Mouse (Mus musculus): ENCODE data around the gene Ptn. TPM values are rescaled to one million over a fixed set of nuclear protein-coding genes. Genes with fewer than 3 reads are reported as not detected.

The Ptn gene
- polyA plus RNA-seq, 1 experiment from 2014 or later, result 134 TPM

DNA sequence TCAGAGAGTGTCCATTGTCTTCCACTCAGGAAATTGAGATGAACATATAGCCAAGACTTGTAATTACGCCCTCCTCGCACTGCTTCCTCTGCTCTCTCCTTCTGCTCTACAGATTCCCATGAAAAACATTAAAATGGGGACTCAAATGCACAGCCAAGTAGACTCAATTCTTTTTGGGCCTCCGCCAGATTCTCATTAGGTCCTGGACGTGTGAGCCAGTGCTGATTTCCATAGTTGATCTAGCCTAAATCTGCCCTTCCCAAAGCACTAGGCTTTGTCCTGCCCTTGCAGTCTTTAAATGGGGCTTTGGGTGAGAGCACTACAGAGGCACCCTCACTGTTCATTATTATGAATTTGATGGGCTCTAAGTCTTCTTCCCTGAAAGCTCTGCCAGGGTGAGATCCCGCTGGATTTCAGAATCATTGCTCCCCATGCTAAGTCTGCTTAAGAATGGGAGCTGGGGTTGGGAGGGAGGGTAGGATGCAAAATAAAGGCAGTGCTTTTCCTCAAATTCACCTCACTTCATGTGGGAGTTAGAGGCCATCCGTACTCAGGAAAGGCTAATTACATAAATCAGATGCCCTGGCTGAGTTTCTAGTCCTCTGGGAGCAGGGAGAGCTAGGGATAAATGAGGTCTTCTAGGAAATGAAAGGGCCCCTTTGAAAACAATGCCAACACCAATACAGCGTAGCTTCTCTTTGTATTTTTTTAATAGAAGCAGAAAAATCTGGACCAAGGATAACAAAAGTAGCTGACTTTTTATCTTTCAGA is 32.3 kb downstream of the Ptn start:
- no peaks in the 10 kb centered on the region for H3K36me3 ChIP-seq (ENCODE audit: control insufficient read depth, insufficient read depth, low read length)
- no peak for ATAC-seq (ENCODE audit: low read depth)
- 59% methylated on average over 7 of the region's 7 CpGs for WGBS
- no peaks in the 10 kb centered on the region for H3K9me3 ChIP-seq (ENCODE audit: control insufficient read depth, low read length)
- no peaks in the 10 kb centered on the region for H3K27me3 ChIP-seq (ENCODE audit: control insufficient read depth, insufficient read depth, low read depth, low read length)
- H3K4me3 ChIP-seq (ENCODE audit: low read length), result no peak overlapping the region
- H3K4me1 ChIP-seq (replicated peaks; ENCODE audit: control insufficient read depth, insufficient read depth, low read length), result peaks cover 6% of the 10 kb centered on the region; the same call in 1 of the 2 replicates
- no peak overlapping the region for H3K4me2 ChIP-seq (ENCODE audit: low read depth, low read length)
- H3K27ac ChIP-seq (ENCODE audit: low read length), result no peak overlapping the region
- no peak overlapping the region for H3K9ac ChIP-seq (ENCODE audit: low read length)

DNA sequence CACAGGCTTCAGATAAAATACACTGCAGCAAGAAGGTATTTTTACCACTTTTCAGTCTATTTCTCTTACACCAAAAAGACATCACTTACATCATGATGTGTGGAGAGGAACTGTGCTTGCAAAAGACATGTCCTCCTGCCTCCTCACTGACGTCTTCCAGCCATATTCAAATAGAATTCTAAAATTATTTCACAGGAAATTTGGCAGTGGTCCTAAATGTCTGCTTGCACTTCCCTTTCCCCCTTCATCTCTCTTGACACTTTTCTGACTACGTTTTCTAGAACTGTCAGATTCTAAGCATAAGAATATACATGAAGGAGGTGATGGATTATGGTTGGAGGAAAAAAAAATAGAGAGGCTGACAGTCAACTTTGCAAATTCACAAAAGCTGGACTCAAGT is 33.0 kb downstream of the Ptn start:
- Histone ChIP-seq H3K4me1 (replicated peaks; ENCODE audit: control insufficient read depth, insufficient read depth, low read length) (peaks cover 6% of the 10 kb centered on the region; the same call in 1 of the 2 replicates), H3K36me3 (ENCODE audit: control insufficient read depth, insufficient read depth, low read length) (no peaks in the 10 kb centered on the region), H3K4me2 (ENCODE audit: low read depth, low read length) (no peak overlapping the region), H3K27me3 (ENCODE audit: control insufficient read depth, insufficient read depth, low read depth, low read length) (no peaks in the 10 kb centered on the region), H3K27ac (ENCODE audit: low read length) (no peak overlapping the region), H3K4me3 (ENCODE audit: low read length) (no peak overlapping the region), H3K9ac (ENCODE audit: low read length) (no peak overlapping the region), H3K9me3 (ENCODE audit: control insufficient read depth, low read length) (no peaks in the 10 kb centered on the region)
- 24% methylated on average over 2 of the region's 2 CpGs for WGBS
- no peak for ATAC-seq (ENCODE audit: low read depth)

DNA sequence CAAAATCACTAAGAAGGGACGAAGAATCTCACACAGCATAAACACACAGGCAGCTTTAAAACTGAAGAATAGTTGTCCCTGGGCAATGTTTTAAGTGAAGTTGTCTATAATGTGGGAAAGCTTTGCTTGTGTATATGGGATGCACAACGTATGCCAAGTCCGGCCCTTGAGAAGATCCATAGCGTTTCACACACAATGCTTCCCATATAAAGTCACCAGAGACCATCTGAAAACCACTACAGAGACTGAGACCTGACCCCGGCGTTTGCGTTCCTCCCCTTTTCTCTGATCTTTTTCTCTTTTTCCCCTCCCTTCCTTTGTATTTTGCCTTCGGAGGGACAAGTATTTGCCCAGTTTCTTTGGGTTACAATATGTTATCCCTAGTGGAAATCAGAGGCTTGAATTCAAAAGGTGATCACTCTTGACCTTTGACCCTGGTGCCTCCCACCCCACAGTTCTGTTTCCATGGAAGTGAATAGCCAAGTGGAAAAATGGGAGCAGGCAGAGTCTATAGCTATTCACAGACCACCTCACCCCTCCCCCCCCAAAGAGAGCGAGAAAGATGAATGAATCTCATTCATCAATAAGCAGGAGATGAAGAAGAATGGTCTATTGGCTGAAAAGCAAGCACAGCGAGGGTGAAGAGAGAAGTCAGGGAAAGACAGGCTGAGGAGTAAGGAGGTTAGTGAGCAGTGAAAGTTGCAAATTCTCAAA is 34.2 kb downstream of the Ptn start:
- H3K27ac ChIP-seq (ENCODE audit: low read length), result no peak overlapping the region
- H3K27me3 ChIP-seq (ENCODE audit: control insufficient read depth, insufficient read depth, low read depth, low read length), result no peaks in the 10 kb centered on the region
- no peak for ATAC-seq (ENCODE audit: low read depth)
- H3K4me3 ChIP-seq (ENCODE audit: low read length), result no peak overlapping the region
- H3K4me2 ChIP-seq (ENCODE audit: low read depth, low read length), result no peak overlapping the region
- H3K4me1 ChIP-seq (replicated peaks; ENCODE audit: control insufficient read depth, insufficient read depth, low read length), result peaks cover 6% of the 10 kb centered on the region; the same call in 1 of the 2 replicates
- 65% methylated on average over 10 of the region's 10 CpGs for WGBS
- H3K9me3 ChIP-seq (ENCODE audit: control insufficient read depth, low read length), result no peaks in the 10 kb centered on the region
- H3K9ac ChIP-seq (ENCODE audit: low read length), result no peak overlapping the region
- no peaks in the 10 kb centered on the region for H3K36me3 ChIP-seq (ENCODE audit: control insufficient read depth, insufficient read depth, low read length)

DNA sequence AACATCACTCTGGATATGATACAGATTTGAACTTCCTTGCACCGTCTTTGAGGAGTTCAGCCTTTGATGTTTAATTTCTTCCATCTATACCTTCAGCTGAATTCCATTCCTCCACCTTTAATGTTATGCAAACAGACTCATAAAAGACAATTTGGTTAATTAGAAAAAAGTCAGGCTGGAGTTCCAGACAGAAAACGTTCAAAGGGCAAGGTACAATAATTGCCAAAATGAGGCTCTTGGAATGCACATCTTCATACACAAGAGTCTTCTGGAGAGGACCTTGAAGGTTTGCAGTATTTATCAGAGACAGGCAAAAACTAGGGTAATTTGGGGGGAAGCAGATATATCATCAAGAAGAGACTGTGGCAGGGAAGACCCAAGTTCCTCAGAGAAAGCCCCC is 37.5 kb downstream of the Ptn start:
- no peak overlapping the region for H3K9ac ChIP-seq (ENCODE audit: low read length)
- no peak for ATAC-seq (ENCODE audit: low read depth)
- peaks cover 3% of the 10 kb centered on the region; the same call in 1 of the 2 replicates for H3K4me1 ChIP-seq (replicated peaks; ENCODE audit: control insufficient read depth, insufficient read depth, low read length)
- H3K4me3 ChIP-seq (ENCODE audit: low read length), result no peak overlapping the region
- no peak overlapping the region for H3K4me2 ChIP-seq (ENCODE audit: low read depth, low read length)
- no peaks in the 10 kb centered on the region for H3K9me3 ChIP-seq (ENCODE audit: control insufficient read depth, low read length)
- no peaks in the 10 kb centered on the region for H3K36me3 ChIP-seq (ENCODE audit: control insufficient read depth, insufficient read depth, low read length)
- H3K27ac ChIP-seq (ENCODE audit: low read length), result no peak overlapping the region
- H3K27me3 ChIP-seq (ENCODE audit: control insufficient read depth, insufficient read depth, low read depth, low read length), result no peaks in the 10 kb centered on the region
- 66% methylated on average over 2 of the region's 2 CpGs for WGBS

DNA sequence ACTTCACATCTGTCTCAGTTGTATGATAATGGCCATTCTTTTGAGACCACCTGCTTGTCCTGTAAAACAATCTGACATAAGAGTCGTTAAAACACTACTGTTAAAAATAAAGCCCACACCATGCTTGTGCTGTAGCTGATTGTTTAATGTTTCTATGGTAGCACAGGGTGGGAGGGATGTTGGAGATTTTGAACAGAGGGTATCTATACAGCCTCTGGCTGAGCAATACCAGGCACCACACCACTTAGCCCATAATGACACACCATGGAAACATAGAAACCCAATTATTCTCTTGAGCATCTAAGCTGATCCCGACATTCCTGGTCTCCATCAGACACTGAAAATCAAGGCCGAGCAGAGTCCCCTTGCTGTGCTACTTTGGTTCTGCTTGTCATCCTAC is 41.0 kb downstream of the Ptn start:
- no peak for ATAC-seq (ENCODE audit: low read depth)
- Histone ChIP-seq H3K27ac (ENCODE audit: low read length) (no peak overlapping the region), H3K36me3 (ENCODE audit: control insufficient read depth, insufficient read depth, low read length) (no peaks in the 10 kb centered on the region), H3K9ac (ENCODE audit: low read length) (no peak overlapping the region), H3K9me3 (ENCODE audit: control insufficient read depth, low read length) (no peaks in the 10 kb centered on the region), H3K4me1 (replicated peaks; ENCODE audit: control insufficient read depth, insufficient read depth, low read length) (no peaks in the 10 kb centered on the region), H3K27me3 (ENCODE audit: control insufficient read depth, insufficient read depth, low read depth, low read length) (no peaks in the 10 kb centered on the region), H3K4me3 (ENCODE audit: low read length) (no peak overlapping the region), H3K4me2 (ENCODE audit: low read depth, low read length) (no peak overlapping the region)
- WGBS, result 85% methylated on average over 3 of the region's 3 CpGs

DNA sequence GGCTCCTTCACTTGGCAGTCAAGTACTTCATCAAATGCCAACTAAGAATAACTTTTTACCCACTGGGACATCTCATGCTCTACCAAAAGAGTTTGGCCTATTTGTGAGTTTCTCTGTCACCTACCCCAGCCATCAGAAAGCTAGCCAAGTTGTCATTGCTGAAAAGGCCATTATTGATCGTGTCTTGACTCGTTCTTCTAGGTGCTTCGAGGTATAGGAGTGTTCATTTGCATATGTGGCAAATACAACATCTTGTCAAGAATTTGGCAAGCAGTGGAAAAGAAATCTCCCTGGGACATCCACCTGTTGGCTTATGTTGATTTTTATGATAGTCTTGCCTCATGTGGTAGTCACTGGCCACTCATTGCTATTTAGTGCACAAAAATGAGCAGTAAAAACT is 43.1 kb downstream of the Ptn start:
- Histone ChIP-seq H3K9ac (ENCODE audit: low read length) (no peak overlapping the region), H3K36me3 (ENCODE audit: control insufficient read depth, insufficient read depth, low read length) (no peaks in the 10 kb centered on the region), H3K9me3 (ENCODE audit: control insufficient read depth, low read length) (no peaks in the 10 kb centered on the region), H3K4me2 (ENCODE audit: low read depth, low read length) (no peak overlapping the region), H3K4me1 (replicated peaks; ENCODE audit: control insufficient read depth, insufficient read depth, low read length) (no peaks in the 10 kb centered on the region), H3K27ac (ENCODE audit: low read length) (no peak overlapping the region), H3K27me3 (ENCODE audit: control insufficient read depth, insufficient read depth, low read depth, low read length) (no peaks in the 10 kb centered on the region), H3K4me3 (ENCODE audit: low read length) (no peak overlapping the region)
- no peak for ATAC-seq (ENCODE audit: low read depth)
- WGBS, result 85% methylated on average over 3 of the region's 3 CpGs

DNA sequence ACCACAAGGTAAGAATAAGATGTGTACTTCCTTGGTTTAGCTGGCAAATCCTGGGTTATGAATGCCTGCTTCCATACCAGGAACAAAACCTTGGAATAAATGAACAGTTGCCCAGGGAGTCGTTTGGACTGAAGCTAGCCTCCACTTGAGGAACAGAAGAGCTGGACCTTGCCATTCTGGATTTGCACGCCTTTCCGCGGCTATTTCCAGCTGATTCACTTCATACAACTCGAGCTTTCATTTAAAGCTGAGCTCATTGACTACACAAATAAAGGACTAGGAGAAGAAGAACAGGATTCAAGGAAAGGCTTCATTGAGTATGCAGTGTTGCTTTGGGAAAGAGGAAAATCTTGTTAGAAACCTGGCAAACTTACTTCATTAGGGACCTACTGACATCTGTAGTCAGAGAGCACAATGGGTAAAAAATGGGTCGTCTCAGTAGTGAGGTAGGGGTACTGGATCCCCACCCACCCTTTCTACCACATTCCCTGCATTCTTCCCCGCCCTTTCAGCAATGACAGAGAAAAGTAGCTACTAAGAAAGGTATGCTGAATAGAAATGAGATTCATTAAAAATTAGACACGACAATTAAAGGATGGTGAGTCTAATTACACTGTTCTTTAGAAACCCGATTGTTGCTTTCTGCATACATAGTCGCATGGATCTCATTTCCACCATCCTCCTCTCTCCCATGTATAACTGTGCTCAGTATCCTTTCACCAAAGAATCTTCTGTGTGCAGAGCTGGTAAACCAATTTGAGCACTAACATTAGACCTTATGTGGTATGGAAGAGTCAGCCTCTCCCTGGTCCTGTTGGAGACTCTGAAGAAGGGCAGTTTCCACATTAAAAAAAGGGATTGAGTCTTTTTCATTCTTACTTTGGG is 54.8 kb downstream of the Ptn start:
- H3K27me3 ChIP-seq (ENCODE audit: control insufficient read depth, insufficient read depth, low read depth, low read length), result no peaks in the 10 kb centered on the region
- H3K4me3 ChIP-seq (ENCODE audit: low read length), result no peak overlapping the region
- no peaks in the 10 kb centered on the region for H3K4me1 ChIP-seq (replicated peaks; ENCODE audit: control insufficient read depth, insufficient read depth, low read length)
- no peak overlapping the region for H3K9ac ChIP-seq (ENCODE audit: low read length)
- WGBS, result 67% methylated on average over 10 of the region's 10 CpGs
- no peak for ATAC-seq (ENCODE audit: low read depth)
- no peaks in the 10 kb centered on the region for H3K36me3 ChIP-seq (ENCODE audit: control insufficient read depth, insufficient read depth, low read length)
- no peak overlapping the region for H3K27ac ChIP-seq (ENCODE audit: low read length)
- no peaks in the 10 kb centered on the region for H3K9me3 ChIP-seq (ENCODE audit: control insufficient read depth, low read length)
- H3K4me2 ChIP-seq (ENCODE audit: low read depth, low read length), result no peak overlapping the region

DNA sequence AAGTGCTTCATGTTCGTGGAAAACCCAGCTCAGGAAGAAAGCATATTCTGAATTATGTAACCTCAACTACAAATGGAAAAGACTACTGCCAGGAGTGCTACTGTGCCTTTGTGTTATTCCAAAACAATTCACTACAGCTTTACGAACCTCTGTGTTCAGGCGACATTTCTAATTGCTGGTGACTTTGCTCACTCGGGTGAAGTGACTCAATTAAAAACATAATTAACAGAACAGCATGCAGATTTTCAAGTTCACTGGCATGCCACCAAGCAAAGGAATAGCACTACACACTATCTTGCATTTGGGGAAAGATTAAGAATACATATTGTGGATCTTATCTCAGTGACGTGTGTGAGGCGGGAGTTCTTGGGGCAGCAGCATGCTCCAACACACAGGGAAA is 57.1 kb downstream of the Ptn start:
- H3K9ac ChIP-seq (ENCODE audit: low read length), result no peak overlapping the region
- H3K27ac ChIP-seq (ENCODE audit: low read length), result no peak overlapping the region
- no peak for ATAC-seq (ENCODE audit: low read depth)
- no peaks in the 10 kb centered on the region for H3K36me3 ChIP-seq (ENCODE audit: control insufficient read depth, insufficient read depth, low read length)
- H3K4me3 ChIP-seq (ENCODE audit: low read length), result no peak overlapping the region
- no peaks in the 10 kb centered on the region for H3K9me3 ChIP-seq (ENCODE audit: control insufficient read depth, low read length)
- no peaks in the 10 kb centered on the region for H3K4me1 ChIP-seq (replicated peaks; ENCODE audit: control insufficient read depth, insufficient read depth, low read length)
- 78% methylated on average over 6 of the region's 6 CpGs for WGBS
- no peak overlapping the region for H3K4me2 ChIP-seq (ENCODE audit: low read depth, low read length)
- no peaks in the 10 kb centered on the region for H3K27me3 ChIP-seq (ENCODE audit: control insufficient read depth, insufficient read depth, low read depth, low read length)

DNA sequence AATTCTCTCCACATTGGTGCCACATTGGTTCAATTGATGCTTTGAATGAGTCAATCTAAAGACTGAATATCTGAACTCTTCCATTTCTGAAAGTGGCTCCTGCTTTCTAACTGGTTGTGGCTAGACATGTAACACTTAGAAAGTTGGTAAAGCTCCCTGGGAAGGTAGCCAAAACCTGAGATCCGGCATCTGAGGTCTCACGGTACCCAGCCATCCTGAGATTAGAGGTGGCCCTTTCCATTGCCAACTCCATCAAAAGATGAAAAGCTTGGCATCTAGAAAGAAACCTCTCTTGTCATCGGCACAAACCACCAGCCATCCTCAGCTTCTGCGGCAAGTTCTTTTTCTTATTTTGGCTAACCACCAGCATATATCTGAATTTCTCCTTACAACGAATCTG is 70.2 kb downstream of the Ptn start:
- Histone ChIP-seq H3K27ac (ENCODE audit: low read length) (no peak overlapping the region), H3K4me1 (replicated peaks; ENCODE audit: control insufficient read depth, insufficient read depth, low read length) (no peaks in the 10 kb centered on the region), H3K36me3 (ENCODE audit: control insufficient read depth, insufficient read depth, low read length) (no peaks in the 10 kb centered on the region), H3K9me3 (ENCODE audit: control insufficient read depth, low read length) (no peaks in the 10 kb centered on the region), H3K4me3 (ENCODE audit: low read length) (no peak overlapping the region), H3K27me3 (ENCODE audit: control insufficient read depth, insufficient read depth, low read depth, low read length) (no peaks in the 10 kb centered on the region), H3K4me2 (ENCODE audit: low read depth, low read length) (no peak overlapping the region), H3K9ac (ENCODE audit: low read length) (no peak overlapping the region)
- 84% methylated on average over 5 of the region's 5 CpGs for WGBS
- no peak for ATAC-seq (ENCODE audit: low read depth)

All from lung, embryonic 16.5 days (tissue).